Mouse (Mus musculus) heart, adult 2 months (tissue): ENCODE data around the gene Hsd17b14.

Experiments
- CTCF ChIP-seq: fragments of 200-600 bp; IDR thresholded peaks from 2 replicates; pipeline ENCODE4 v1.8.1; 2022; ENCODE audit warnings: antibody characterized with exemption, mild to moderate bottlenecking, moderate library complexity
- POLR2A ChIP-seq: fragments of 200-500 bp; IDR thresholded peaks from 2 replicates; pipeline ENCODE4 v1.6.1; 2011; ENCODE audit warnings: mild to moderate bottlenecking, low read depth, low read length, control low read depth; ENCODE audit not compliant: insufficient read depth

- TF ChIP-seq CTCF: no peak
- peak; percentile 86 for TF ChIP-seq POLR2A
Measured at GRCm38 (mm10) chr7:45509912-45510787, 44.5 kb upstream of the Hsd17b14 start, which contains the start of gene Nucb1.
